51 mouse cellular contexts compared by ENCODE assay signal in genomic region chr2:164593494-164593893, GRCm38 (mm10). TPM values are rescaled to one million over a fixed set of nuclear protein-coding genes. Genes with fewer than 3 reads are reported as not detected.
"Had no signal": no experiment of that assay in that cellular context is flagged by ENCODE, and none has a peak within 500 bp of the region (broad histone marks: within the 10 kb centered on the region; RNA-seq: fewer than 3 reads in every experiment).

Gene Eppin (minus strand): TSS chr2:164593594.

- H3K27ac ChIP-seq: heart, embryonic 10.5 days; heart, embryonic 13.5 days; heart, embryonic 15.5 days; hindbrain, embryonic 12.5 days; hindbrain, embryonic 13.5 days; hindbrain, embryonic 14.5 days; hindbrain, embryonic 15.5 days; hindbrain, postnatal 0 days; intestine, embryonic 15.5 days; kidney, embryonic 15.5 days; kidney, postnatal 0 days; layer of hippocampus, adult 2 months had no signal

- H3K36me3 ChIP-seq: heart, embryonic 10.5 days; heart, embryonic 12.5 days; heart, embryonic 13.5 days; heart, embryonic 15.5 days; hindbrain, embryonic 10.5 days; hindbrain, embryonic 12.5 days; hindbrain, embryonic 13.5 days; hindbrain, embryonic 15.5 days; intestine, embryonic 15.5 days; kidney, embryonic 15.5 days had no signal

- H3K4me3 ChIP-seq: heart, embryonic 10.5 days; heart, embryonic 12.5 days; heart, embryonic 13.5 days; heart, embryonic 15.5 days; hindbrain, embryonic 10.5 days; hindbrain, embryonic 12.5 days; hindbrain, embryonic 13.5 days; hindbrain, embryonic 15.5 days; intestine, embryonic 15.5 days; kidney, embryonic 15.5 days; layer of hippocampus, adult 2 months had no signal

- H3K27me3 ChIP-seq: hindbrain, embryonic 12.5 days; hindbrain, embryonic 13.5 days; intestine, embryonic 15.5 days; kidney, embryonic 15.5 days had no signal

- DNase-seq: heart, postnatal 10 days; heart, postnatal 14 days; heart, postnatal 36 days; heart, postnatal 4 days; kidney, adult 11 months; kidney, adult 18-20 months; kidney, adult 2 months; kidney, adult 8-10 months; kidney, adult 9 months; kidney, postnatal 10 days; kidney, postnatal 14 days; kidney, postnatal 25 days; kidney, postnatal 36 days; kidney, postnatal 4 days; layer of hippocampus, adult 9-11 months; layer of hippocampus, postnatal 36 days had no signal

- H3K4me1 ChIP-seq: heart, embryonic 10.5 days; heart, embryonic 12.5 days; heart, embryonic 13.5 days; heart, embryonic 15.5 days; hindbrain, embryonic 10.5 days; hindbrain, embryonic 12.5 days; hindbrain, embryonic 13.5 days; hindbrain, embryonic 15.5 days; intestine, embryonic 15.5 days had no signal

RNA-seq across cellular contexts. Expression of gene Eppin, which starts in this region (rescaled TPM):
- total RNA-seq: heart, postnatal 10 days; heart, postnatal 14 days; heart, postnatal 25 days; heart, postnatal 36 days; heart, postnatal 4 days; hematopoietic stem cell, adult 5-6 weeks; hindbrain, postnatal 0 days; layer of hippocampus, adult 18-20 months; layer of hippocampus, adult 2 months; layer of hippocampus, adult 8-10 months; layer of hippocampus, postnatal 10 days; layer of hippocampus, postnatal 14 days; layer of hippocampus, postnatal 25 days; layer of hippocampus, postnatal 36 days; left cerebral cortex, adult 18-20 months had no signal
- polyA plus RNA-seq: heart, embryonic 10.5 days; heart, embryonic 11.5 days; heart, embryonic 12.5 days; heart, embryonic 13.5 days; heart, embryonic 14.5 days; heart, embryonic 15.5 days; heart, embryonic 16.5 days; heart, postnatal 0 days; hindbrain, embryonic 10.5 days; hindbrain, embryonic 11.5 days; hindbrain, embryonic 12.5 days; hindbrain, embryonic 13.5 days; hindbrain, embryonic 14.5 days; hindbrain, embryonic 15.5 days; hindbrain, embryonic 16.5 days; hindbrain, postnatal 0 days; inflammation-experienced regulatory T-cells, adult 6 months; intestine, embryonic 14.5 days; intestine, embryonic 15.5 days; intestine, embryonic 16.5 days; intestine, postnatal 0 days; kidney, adult 2 months; kidney, embryonic 14.5 days; kidney, embryonic 15.5 days; kidney, embryonic 16.5 days; large intestine, adult 2 months had no signal
